Mouse (Mus musculus) neural tube, embryonic 11.5 days (tissue): ENCODE measurements at regions not wholly inside any gene's neighbourhood (a gene's known extent, or its start where the extent isn't known, plus 50 kb on each side); places are given as distances from the start of the nearest gene placed in this dataset.
A peak's percentile ranks its signal among the peaks of the same experiment; 100 is the strongest.

Experiments
- ATAC-seq: fragments of 200-750 bp; cut with Nextera tagmentation; 2 replicates; pipeline ENCODE4 v1.8.0; 2017; ENCODE audit warnings: moderate number of reproducible peaks, mild to moderate bottlenecking, moderate TSS enrichment, moderate library complexity; ENCODE audit not compliant: insufficient read depth, low FRiP score, low TSS enrichment
- DNase-seq: peaks from one replicate; pipeline ENCODE4 v3.0.0-alpha.2; 2015; ENCODE audit warnings: low spot score
- H3K27ac ChIP-seq: fragments of 300-500 bp; sonication (generic); 2 replicates; pipeline ENCODE4 v1.5.1; 2014; ENCODE audit warnings: low read depth, mild to moderate bottlenecking, low read length
- H3K27me3 ChIP-seq: fragments of 300-500 bp; sonication (generic); 2 replicates; pipeline ENCODE4 v1.6.1; 2014; ENCODE audit warnings: mild to moderate bottlenecking, low read length, mixed read lengths; ENCODE audit not compliant: control insufficient read depth, insufficient read depth
- H3K36me3 ChIP-seq: fragments of 300-500 bp; sonication (generic); 2 replicates; pipeline ENCODE4 v1.6.1; 2014; ENCODE audit warnings: mild to moderate bottlenecking, low read length, moderate library complexity, mixed read lengths; ENCODE audit not compliant: control insufficient read depth, insufficient read depth
- H3K4me1 ChIP-seq: fragments of 300-500 bp; sonication (generic); 2 replicates; pipeline ENCODE4 v1.6.1; 2014; ENCODE audit warnings: low read length, mixed read lengths; ENCODE audit not compliant: control insufficient read depth, insufficient read depth
- H3K4me2 ChIP-seq: fragments of 300-500 bp; sonication (generic); 2 replicates; pipeline ENCODE4 v1.6.1; 2014; ENCODE audit warnings: low read depth, mild to moderate bottlenecking, moderate library complexity
- H3K4me3 ChIP-seq: fragments of 300-500 bp; sonication (generic); 2 replicates; pipeline ENCODE4 v1.5.1; 2014; ENCODE audit warnings: low read depth, low read length
- H3K9ac ChIP-seq: fragments of 300-500 bp; sonication (generic); 2 replicates; pipeline ENCODE4 v1.6.1; 2014; ENCODE audit warnings: mild to moderate bottlenecking, low read length
- H3K9me3 ChIP-seq: fragments of 300-500 bp; sonication (generic); 2 replicates; pipeline ENCODE4 v1.6.1; 2016; ENCODE audit warnings: low read length; ENCODE audit not compliant: control insufficient read depth
- WGBS: fragments of 180-500 bp; shearing (Covaris S2); extraction: QIAGEN DNeasy Blood & Tissue Kit; methylation state at CpG from one replicate; pipeline ENCODE4 v1.1.7; 2014; 5-methylcytosine and 5-hydroxymethylcytosine counted together

- no peak overlapping the region for H3K9ac ChIP-seq
- ATAC-seq (no peak), DNase-seq (no peak)
- no peaks in the 10 kb centered on the region for H3K4me1 ChIP-seq
- H3K4me3 ChIP-seq = no peak overlapping the region
- no peak overlapping the region for H3K4me2 ChIP-seq
- H3K9me3 ChIP-seq = no peaks in the 10 kb centered on the region
- 76% methylated on average over 3 of the region's 3 CpGs for WGBS
- H3K27ac ChIP-seq = no peak overlapping the region
- H3K36me3 ChIP-seq = no peaks in the 10 kb centered on the region
- H3K27me3 ChIP-seq = no peaks in the 10 kb centered on the region
Observed at GRCm38 (mm10) chr7:87147703-87148102, 98.2 kb upstream of the Nox4 start.

DNA sequence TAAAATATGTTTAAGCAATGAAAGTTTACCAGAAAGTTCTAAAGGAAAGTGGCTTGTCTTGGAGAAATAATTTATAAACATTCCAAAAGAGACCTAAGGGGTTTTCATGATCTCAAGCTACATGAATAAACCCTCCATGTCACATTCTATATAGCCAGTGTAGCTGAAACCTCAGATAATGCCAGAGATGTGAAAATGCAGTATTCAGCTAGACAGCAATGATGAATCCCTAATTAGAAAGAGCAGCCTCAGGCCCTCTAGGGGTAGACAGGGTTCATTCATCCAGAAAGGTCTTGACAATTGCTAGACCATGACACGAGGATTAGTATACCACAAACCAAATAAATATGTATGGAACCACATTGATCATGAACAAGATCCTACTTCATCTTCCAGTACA lies 97.2 kb upstream of the Nox4 start:
- H3K36me3 ChIP-seq = no peaks in the 10 kb centered on the region

DNA sequence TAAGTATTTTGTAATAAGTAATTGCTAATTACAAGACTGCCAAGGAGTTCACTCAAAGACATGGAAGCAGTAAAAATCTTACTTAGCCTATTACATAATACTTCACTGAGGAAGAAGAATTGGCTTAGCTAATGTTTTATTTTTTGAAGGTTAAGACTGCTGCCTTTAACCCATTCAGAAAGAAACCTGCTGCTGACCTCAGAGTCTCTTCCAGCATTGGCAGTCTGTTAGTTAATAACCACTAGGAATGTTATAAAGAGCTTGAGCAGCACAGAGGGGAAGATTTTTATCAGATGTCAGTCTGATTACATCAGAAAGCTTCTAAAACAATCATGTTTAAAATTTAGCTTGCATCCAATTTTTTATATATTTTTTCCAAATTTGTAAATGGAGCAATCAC lies 94.9 kb upstream of the Nox4 start:
- no peaks in the 10 kb centered on the region for H3K36me3 ChIP-seq
- H3K4me2 ChIP-seq = no peak overlapping the region
- no peak overlapping the region for H3K4me3 ChIP-seq
- H3K9ac ChIP-seq = no peak overlapping the region
- H3K9me3 ChIP-seq = no peaks in the 10 kb centered on the region
- H3K4me1 ChIP-seq = no peaks in the 10 kb centered on the region
- DNase-seq (no peak), ATAC-seq (no peak)
- no peaks in the 10 kb centered on the region for H3K27me3 ChIP-seq
- no peak overlapping the region for H3K27ac ChIP-seq

More for the DNA sequence above, 97.2 kb upstream of the Nox4 start:
- H3K4me1 ChIP-seq = no peaks in the 10 kb centered on the region
- H3K4me2 ChIP-seq = no peak overlapping the region
- no peaks in the 10 kb centered on the region for H3K9me3 ChIP-seq
- ATAC-seq (peak; percentile 6; the same call in 1 of the 2 replicates), DNase-seq (no peak)
- H3K4me3 ChIP-seq = no peak overlapping the region
- WGBS = 58% methylated on average over 1 of the region's 1 CpGs
- H3K27me3 ChIP-seq = no peaks in the 10 kb centered on the region
- no peak overlapping the region for H3K27ac ChIP-seq
- H3K9ac ChIP-seq = no peak overlapping the region

GRCm38 (mm10) chr7:87186443-87187153 lies 59.3 kb upstream of the Nox4 start:
- Histone ChIP-seq H3K9me3 (no peaks in the 10 kb centered on the region), H3K4me2 (no peak overlapping the region), H3K27me3 (no peaks in the 10 kb centered on the region), H3K9ac (no peak overlapping the region), H3K36me3 (no peaks in the 10 kb centered on the region), H3K4me1 (no peaks in the 10 kb centered on the region), H3K4me3 (no peak overlapping the region), H3K27ac (no peak overlapping the region)
- WGBS = 41% methylated on average over 2 of the region's 2 CpGs
- DNase-seq = peak; percentile 14
- ATAC-seq = peak; percentile 76

DNA sequence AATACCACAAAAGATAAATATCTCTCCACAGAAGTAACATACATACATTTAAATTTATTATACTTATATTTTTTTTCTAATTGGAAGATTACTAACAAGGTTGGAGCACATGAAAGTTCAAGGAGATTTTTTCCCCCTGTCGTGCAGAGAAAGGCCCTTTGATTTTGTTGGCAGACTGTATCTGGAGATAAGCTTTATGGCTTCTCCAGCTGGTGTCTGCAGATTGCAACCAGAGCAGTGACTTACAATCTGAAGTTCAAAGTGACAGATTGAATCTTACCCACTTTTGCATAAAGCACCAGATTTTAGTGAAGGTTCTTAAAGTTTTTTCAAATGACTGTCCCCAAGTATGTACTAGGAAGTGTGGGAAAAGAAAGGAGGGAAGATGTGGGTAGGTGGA lies 50.2 kb upstream of the Nox4 start:
- Histone ChIP-seq H3K27me3 (no peaks in the 10 kb centered on the region), H3K27ac (no peak overlapping the region), H3K4me3 (no peak overlapping the region), H3K36me3 (no peaks in the 10 kb centered on the region), H3K4me1 (no peaks in the 10 kb centered on the region), H3K9me3 (no peaks in the 10 kb centered on the region), H3K9ac (no peak overlapping the region), H3K4me2 (no peak overlapping the region)
- WGBS = 64% methylated on average over 1 of the region's 1 CpGs
- DNase-seq (no peak), ATAC-seq (no peak)
